Mouse (Mus musculus) layer of hippocampus, adult 8-10 months (tissue): Measurements from ENCODE around the gene Ctdsp2. TPM values are rescaled to one million over a fixed set of nuclear protein-coding genes. Genes with fewer than 3 reads are reported as not detected.
A peak's percentile ranks its signal among the peaks of the same experiment; 100 is the strongest.

Experiments used
- DNase-seq, 2 experiments: peaks; one replicate each; pipeline ENCODE4 v3.0.0; 2022; ENCODE audit warnings: low spot score in 2 of 2
- total RNA-seq, 4 experiments: library from RNA; stranded (reverse); gene quantifications; 2 replicates each; pipeline ENCODE4 v1.2.4; 2022

Gene Ctdsp2
- total RNA-seq, 4 experiments from 2014 or later = 104 to 120 (median 111) TPM

GRCm38 (mm10) chr10:126962271-126962965 lies 16.1 kb upstream of the Ctdsp2 start:
- DNase-seq = peak; percentile 60 to 68

- DNase-seq = no peak
These were observed 15.6 kb upstream of the Ctdsp2 start for GRCm38 (mm10) chr10:126962966-126963330.

GRCm38 (mm10) chr10:126963821-126964220 lies 14.7 kb upstream of the Ctdsp2 start:
- DNase-seq = no peak

- DNase-seq = no peak
These were observed 7.0 kb upstream of the Ctdsp2 start for GRCm38 (mm10) chr10:126971363-126972050.

GRCm38 (mm10) chr10:126972051-126972725 lies 6.3 kb upstream of the Ctdsp2 start:
- DNase-seq = no peak

DNA sequence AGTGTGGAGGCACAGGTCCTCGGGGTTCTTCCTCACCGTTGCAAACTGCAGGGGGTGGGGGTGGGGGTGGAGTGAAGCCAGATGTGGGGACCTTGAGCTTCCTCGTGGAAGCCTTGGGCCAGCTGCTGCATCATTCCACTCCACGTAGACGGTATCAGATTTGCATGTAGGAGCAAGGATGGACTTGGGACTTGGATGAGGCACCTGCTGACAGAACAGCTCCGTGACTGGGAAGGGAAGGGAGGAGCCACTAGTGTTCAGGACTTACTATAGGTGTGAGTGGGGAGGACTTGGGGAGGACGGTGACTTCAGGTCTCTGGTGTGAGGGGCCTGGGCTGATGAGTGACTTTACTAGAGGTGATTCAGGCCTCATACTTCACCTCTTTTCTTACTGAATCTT lies 5.5 kb upstream of the Ctdsp2 start:
- DNase-seq = no peak

DNA sequence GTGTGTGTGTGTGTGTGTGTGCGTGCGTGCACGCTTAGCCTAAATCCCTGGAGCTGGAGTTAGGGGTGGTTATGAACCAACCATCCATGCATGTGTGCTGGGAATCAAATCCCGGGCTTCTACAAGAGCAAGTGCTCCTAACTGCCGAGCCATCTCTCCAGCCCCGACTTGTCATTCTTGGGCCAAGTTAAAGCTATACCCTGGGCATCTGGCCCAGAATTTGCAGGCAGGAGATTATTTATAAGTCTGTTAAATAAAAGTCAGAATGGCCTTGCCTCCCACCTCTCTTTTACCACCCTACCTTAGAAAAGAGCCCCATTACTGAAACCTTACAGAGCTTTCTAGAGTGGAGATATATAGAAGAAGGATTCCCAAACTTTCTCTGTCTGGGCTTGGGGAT lies 2.8 kb upstream of the Ctdsp2 start:
- no peak for DNase-seq

GRCm38 (mm10) chr10:126977076-126977475 lies 1.4 kb upstream of the Ctdsp2 start:
- no peak for DNase-seq

DNA sequence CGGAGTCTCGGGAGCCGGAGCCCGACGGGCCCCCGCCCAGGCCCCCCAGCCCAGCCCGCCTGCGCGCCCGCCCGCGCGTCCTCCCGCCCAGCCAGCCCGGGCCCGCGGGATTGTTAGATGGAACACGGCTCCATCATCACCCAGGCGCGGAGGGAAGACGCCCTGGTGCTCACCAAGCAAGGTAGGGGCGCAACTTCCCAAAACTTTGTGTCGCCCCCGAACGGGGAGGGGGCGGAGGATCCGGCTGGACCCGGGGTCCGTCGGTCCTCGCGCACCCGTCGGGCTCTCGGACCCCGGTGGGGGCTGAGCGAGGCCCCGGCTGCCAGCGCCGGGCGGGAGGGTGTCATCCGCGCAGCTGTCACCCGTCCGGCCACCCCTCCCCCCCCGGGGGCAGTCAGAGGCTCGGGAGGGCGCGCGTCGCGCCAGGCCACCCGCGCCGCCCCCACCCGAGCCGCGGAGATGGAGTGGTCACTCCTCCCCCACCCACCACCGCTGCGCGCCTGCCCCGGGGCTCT lies 661 bp downstream of the Ctdsp2 start:
- DNase-seq = no peak

DNA sequence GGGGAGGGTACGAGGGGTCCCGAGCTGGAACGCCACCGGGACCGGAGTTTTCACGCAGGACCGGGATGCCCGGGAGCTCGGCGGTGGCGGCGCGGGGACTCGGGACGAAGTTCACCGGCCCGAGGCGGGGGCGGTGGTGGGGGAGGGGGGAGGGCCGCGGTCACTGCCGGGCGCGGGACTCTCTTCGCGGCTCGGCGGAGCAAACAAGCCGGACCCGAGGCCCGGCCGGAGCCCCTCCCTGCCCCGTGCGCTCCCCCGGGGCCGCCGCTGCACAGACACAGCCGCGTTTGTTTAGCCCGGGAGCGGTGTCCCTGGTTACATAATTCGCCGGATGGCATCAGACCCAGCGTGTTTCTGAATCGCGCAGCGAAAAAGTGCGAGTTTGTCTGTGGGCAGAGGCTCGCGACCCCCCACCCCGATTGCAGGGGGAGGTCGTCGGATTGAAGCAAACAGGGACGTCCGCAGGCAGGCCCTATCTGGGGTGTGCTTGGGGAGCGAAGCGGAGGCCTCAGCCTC lies 1.2 kb downstream of the Ctdsp2 start:
- DNase-seq = peak in 1 of 2 experiments; percentile 60

- DNase-seq = peak; percentile 65 to 66
These were observed 1.9 kb downstream of the Ctdsp2 start for GRCm38 (mm10) chr10:126980221-126980932.

- DNase-seq = no peak
These were observed 2.5 kb downstream of the Ctdsp2 start for GRCm38 (mm10) chr10:126980933-126981530.

DNA sequence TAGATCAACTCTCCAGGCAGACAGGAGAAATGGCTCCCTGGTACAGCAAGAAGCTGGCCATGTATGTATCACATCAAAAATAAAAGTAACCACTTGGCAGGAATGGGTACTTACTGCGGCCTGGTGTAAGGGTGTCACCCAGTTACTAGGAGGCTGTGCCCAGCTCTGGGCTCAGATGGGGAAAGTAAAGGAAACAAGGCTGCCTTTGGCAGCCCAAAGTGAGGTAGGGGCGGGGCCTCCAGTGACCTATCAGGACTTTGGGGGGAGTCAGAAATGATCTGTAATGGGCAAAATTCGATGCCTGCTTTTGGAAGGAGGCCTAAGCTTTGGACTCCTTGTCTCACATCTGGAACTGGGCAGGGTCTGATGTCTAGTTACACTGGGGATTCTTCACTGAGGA lies 3.2 kb downstream of the Ctdsp2 start:
- no peak for DNase-seq

- no peak for DNase-seq
These were observed 4.7 kb downstream of the Ctdsp2 start for GRCm38 (mm10) chr10:126983193-126983725.

DNA sequence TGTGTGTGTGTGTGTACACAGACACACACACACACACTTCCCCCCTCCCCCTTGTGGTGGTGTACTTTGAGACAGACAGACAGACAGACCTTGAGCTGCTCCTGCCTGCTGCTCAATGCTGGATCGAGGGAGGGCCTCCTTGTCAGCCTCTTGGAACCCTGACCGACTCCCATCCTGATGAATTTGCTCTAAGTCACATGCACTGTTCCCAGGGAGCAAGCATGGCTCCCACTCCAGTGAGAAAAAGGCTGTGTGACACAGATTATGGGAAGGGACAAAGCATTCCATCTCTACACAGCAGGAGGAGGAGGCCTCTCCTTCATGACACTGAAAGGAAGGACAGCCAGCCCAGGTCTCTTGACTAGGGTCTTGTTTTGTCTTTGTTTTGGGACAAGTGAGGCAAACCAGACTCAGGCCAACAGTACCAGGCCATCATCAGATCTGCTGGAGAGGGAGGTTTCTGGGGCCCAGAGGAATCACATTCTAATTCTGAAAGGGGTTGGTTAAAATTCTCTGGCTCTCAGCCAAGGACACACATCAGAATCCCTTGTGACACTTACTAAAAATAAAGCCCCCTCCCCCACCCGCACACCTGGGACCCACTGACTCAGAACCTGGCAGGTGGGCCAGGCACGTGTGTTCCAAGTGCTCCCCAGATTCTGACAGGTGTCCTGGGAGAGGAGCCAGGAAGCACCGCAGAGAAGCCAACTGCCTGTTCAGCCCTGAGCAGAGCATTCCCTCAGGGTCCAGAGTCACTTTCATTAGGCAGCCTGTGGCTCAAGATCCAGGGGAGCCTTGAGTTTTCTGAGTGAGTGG lies 5.9 kb downstream of the Ctdsp2 start:
- no peak for DNase-seq

DNA sequence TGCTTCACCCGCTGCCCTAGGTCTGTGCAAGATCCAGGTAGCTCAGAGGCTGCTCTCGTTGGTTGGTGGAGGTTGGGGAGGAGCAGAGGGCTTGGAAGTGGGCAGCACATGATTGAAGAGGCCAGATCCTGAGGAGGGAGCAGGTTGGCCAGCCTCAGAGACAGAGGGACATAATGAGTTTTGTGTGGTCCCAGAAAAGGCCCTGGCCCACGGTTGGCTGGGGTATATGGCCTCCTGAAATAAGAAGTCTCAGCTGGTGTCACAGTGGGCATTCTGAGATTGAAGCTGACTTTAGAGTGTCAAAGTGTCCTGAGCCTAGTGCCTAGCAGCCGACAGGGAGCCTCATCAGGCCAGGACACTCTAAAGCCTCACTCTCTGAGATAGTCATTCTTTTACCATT lies 6.6 kb downstream of the Ctdsp2 start:
- DNase-seq = no peak

DNA sequence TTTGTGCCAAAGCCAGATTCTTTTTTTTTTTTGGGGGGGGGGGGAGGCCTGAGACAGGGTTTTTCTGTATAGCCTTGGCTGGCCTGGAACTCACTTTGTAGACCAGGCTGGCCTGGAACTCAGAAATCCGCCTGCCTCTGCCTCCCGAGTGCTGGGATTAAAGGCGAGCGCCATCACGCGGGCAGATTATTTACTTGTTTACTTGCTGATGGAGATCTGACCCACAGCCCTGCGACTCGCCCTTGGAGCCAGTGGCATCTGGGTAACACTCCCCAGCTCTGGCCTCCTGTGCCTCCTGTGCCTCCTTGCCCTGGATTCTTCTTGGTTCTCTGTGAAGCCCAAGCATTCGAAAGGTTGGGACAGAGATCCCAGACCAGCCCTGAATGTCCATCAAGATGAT lies 7.1 kb downstream of the Ctdsp2 start:
- no peak for DNase-seq

GRCm38 (mm10) chr10:126986541-126986961 lies 8.0 kb downstream of the Ctdsp2 start:
- peak; percentile 66 to 70 for DNase-seq

DNA sequence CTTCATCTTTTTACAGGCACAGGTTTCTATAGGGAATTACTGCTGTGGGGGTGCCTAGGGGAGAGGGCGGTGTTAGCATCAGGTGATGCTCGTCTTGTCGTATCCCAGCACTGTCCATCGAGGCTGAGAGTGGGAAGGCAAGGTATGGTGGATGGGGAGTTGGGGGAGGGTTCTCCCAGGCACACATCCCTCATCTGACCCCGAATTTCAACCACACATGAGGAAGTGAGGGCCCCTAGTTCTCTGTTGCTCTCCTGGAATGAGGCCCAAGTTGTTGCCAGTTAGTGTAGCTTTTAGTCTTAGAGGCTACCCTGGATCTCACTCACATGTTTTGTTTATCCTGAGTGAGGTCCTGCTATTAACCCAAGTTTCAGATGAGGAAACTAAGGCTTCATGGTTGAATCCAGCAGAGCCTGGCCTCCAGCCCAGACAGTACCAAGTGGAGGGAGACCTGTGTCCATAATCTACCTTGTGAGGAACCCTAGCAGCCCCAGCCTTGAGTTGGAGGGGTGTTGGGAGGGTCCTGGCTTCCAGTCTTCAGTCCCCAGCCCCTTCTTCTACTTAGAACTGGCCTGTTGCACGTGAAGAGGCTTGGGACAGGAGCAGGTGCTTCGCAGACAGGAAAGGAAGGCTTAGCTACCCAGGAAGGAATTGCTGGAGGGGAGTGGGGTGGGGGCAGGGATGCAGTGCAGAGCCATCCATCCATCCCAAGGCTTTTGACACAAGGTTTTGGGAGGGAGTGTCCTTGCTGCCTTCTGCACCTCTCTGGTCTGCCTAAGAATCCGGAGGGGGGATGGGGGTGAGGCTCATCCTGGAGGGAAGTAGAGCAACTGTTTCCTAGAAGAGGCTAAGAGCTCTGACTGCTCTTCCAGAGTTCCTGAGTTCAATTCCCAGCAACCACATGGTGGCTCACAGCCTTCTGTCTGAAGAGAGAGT lies 8.9 kb downstream of the Ctdsp2 start:
- no peak for DNase-seq
